13 mouse cellular contexts compared by ENCODE assay signal in genomic region chr15:63050033-63050432, GRCm38 (mm10).
"Had no signal": no experiment of that assay in that cellular context is flagged by ENCODE, and none has a peak within 500 bp of the region (broad histone marks: within the 10 kb centered on the region; RNA-seq: fewer than 3 reads in every experiment).

No protein-coding gene starts in this region.

- H3K4me2 ChIP-seq: liver, embryonic 12.5 days; lung, embryonic 14.5 days; neural tube, embryonic 15.5 days had no signal

- ATAC-seq: liver, embryonic 12.5 days had no signal

- H3K27me3 ChIP-seq: liver, embryonic 12.5 days; neural tube, embryonic 15.5 days had no signal

- H3K9me3 ChIP-seq: limb, embryonic 10.5 days; liver, embryonic 12.5 days; midbrain, embryonic 10.5 days; neural tube, embryonic 15.5 days had no signal

- H3K36me3 ChIP-seq: limb, embryonic 10.5 days; liver, embryonic 12.5 days; midbrain, embryonic 10.5 days; neural tube, embryonic 15.5 days had no signal

- DNase-seq: kidney, postnatal 36 days; lung, embryonic 14.5 days; lung, postnatal 10 days; lung, postnatal 4 days; midbrain, embryonic 14.5 days; thymus, postnatal 4 days had no signal

- H3K4me1 ChIP-seq: liver, embryonic 12.5 days; neural tube, embryonic 15.5 days had no signal

- H3K4me3 ChIP-seq: limb, embryonic 10.5 days; liver, embryonic 12.5 days; midbrain, embryonic 10.5 days; myocyte; neural tube, embryonic 15.5 days had no signal

- H3K27ac ChIP-seq: kidney, postnatal 0 days; limb, embryonic 10.5 days; liver, embryonic 12.5 days; midbrain, embryonic 10.5 days; neural tube, embryonic 15.5 days; stomach, postnatal 0 days had no signal

- H3K9ac ChIP-seq: liver, embryonic 12.5 days; lung, embryonic 14.5 days; neural tube, embryonic 15.5 days had no signal
